Mouse (Mus musculus) MEL (cell line): ENCODE results near the gene Rsph6a. TPM values are rescaled to one million over a fixed set of nuclear protein-coding genes. Genes with fewer than 3 reads are reported as not detected.

ENCODE experiments used
- DNase-seq: peaks from one replicate; pipeline ENCODE4 v3.0.0; 2011; ENCODE audit warnings: low read depth, low spot score
- H3K27ac ChIP-seq: 2 replicates; pipeline ENCODE4 v1.5.1; 2012; ENCODE audit warnings: low read depth, mild to moderate bottlenecking, control low read depth, low read length, moderate library complexity; ENCODE audit not compliant: control insufficient read depth
- H3K27me3 ChIP-seq, 2 experiments: fragments of 150-350 bp in 1 of 2; sonication (generic) in 1 of 2; 2 replicates each; pipeline ENCODE4 v1.6.1; 2012; ENCODE audit warnings: low read length in 2 of 2, mild to moderate bottlenecking in 2 of 2, improper control_type of control experiment in 1 of 2, moderate library complexity in 1 of 2; ENCODE audit not compliant: insufficient read depth in 2 of 2, control insufficient read depth in 1 of 2
- H3K36me3 ChIP-seq, 2 experiments: 2 replicates each; pipeline ENCODE4 v1.6.1; 2012 to 2014; ENCODE audit warnings: low read length in 2 of 2, improper control_type of control experiment in 1 of 2, inconsistent platforms in 1 of 2, mild to moderate bottlenecking in 1 of 2; ENCODE audit not compliant: insufficient read depth in 2 of 2, control insufficient read depth in 1 of 2
- H3K4me1 ChIP-seq, 2 experiments: fragments of 150-350 bp in 1 of 2; sonication (generic) in 1 of 2; 2 replicates each; pipeline ENCODE4 v1.6.1; 2012; ENCODE audit warnings: low read length in 2 of 2, improper control_type of control experiment in 1 of 2, mild to moderate bottlenecking in 1 of 2; ENCODE audit not compliant: insufficient read depth in 2 of 2, control insufficient read depth in 1 of 2
- H3K4me3 ChIP-seq, 2 experiments: fragments of 150-350 bp in 1 of 2; sonication (generic) in 1 of 2; 2 replicates each; pipeline ENCODE4 v1.5.1; 2012; ENCODE audit warnings: low read depth in 2 of 2, low read length in 2 of 2, mild to moderate bottlenecking in 2 of 2, moderate library complexity in 2 of 2, control low read depth in 1 of 2, improper control_type of control experiment in 1 of 2; ENCODE audit not compliant: control insufficient read depth in 1 of 2, insufficient read depth in 1 of 2
- H3K79me2 ChIP-seq: 2 replicates; pipeline ENCODE4 v1.6.1; 2012; ENCODE audit warnings: mild to moderate bottlenecking, low read length, moderate library complexity; ENCODE audit not compliant: control insufficient read depth, poor library complexity, insufficient read depth
- H3K9ac ChIP-seq: 2 replicates; pipeline ENCODE4 v1.6.1; 2012; ENCODE audit warnings: low read depth, mild to moderate bottlenecking, control low read depth, low read length, moderate library complexity; ENCODE audit not compliant: control insufficient read depth, poor library complexity, severe bottlenecking
- H3K9me3 ChIP-seq: fragments of 150-350 bp; sonication (generic); replicated peaks from 2 replicates; pipeline ENCODE4 v1.6.1; 2012; ENCODE audit warnings: mild to moderate bottlenecking, low read length, improper control_type of control experiment, moderate library complexity; ENCODE audit not compliant: insufficient read depth
- CHD2 ChIP-seq: IDR thresholded peaks from 2 replicates; pipeline ENCODE4 v1.6.1; 2011; ENCODE audit warnings: low read length, improper control_type of control experiment
- CTCF ChIP-seq, 3 experiments: IDR thresholded peaks in 2 of 3; conservative IDR thresholded peaks in 1 of 3; 2 replicates each; pipeline ENCODE4 v1.5.1; 2011 to 2012; ENCODE audit warnings: low read length in 3 of 3, low read depth in 2 of 3, mild to moderate bottlenecking in 2 of 3, improper control_type of control experiment in 1 of 3, inconsistent platforms in 1 of 3, mixed read lengths in 1 of 3, moderate library complexity in 1 of 3; ENCODE audit not compliant: control insufficient read depth in 1 of 3, insufficient read depth in 1 of 3, poor library complexity in 1 of 3, severe bottlenecking in 1 of 3
- ELF1 ChIP-seq: IDR thresholded peaks from 2 replicates; pipeline ENCODE4 v1.6.1; 2014; ENCODE audit warnings: low read depth, mild to moderate bottlenecking, inconsistent platforms, low read length, improper control_type of control experiment, moderate library complexity
- EP300 ChIP-seq, 2 experiments: IDR thresholded peaks; 2 replicates each; pipeline ENCODE4 v1.6.1; 2011; ENCODE audit warnings: improper control_type of control experiment in 2 of 2, low read length in 2 of 2, low read depth in 1 of 2, mild to moderate bottlenecking in 1 of 2
- ETS1 ChIP-seq: IDR thresholded peaks from 2 replicates; pipeline ENCODE4 v1.6.1; 2012; ENCODE audit warnings: low read depth, mild to moderate bottlenecking, inconsistent platforms, low read length, improper control_type of control experiment, moderate library complexity
- GABPA ChIP-seq: IDR thresholded peaks from 2 replicates; pipeline ENCODE4 v1.6.1; 2012; ENCODE audit warnings: low read depth, mild to moderate bottlenecking, inconsistent platforms, low read length, improper control_type of control experiment, moderate library complexity
- GATA1 ChIP-seq: IDR thresholded peaks from 2 replicates; pipeline ENCODE4 v1.6.1; 2011; ENCODE audit warnings: low read depth, low read length, improper control_type of control experiment
- HCFC1 ChIP-seq: IDR thresholded peaks from 2 replicates; pipeline ENCODE4 v1.6.1; 2012; ENCODE audit warnings: low read depth, mild to moderate bottlenecking, inconsistent platforms, low read length, improper control_type of control experiment, moderate library complexity
- JUND ChIP-seq: IDR thresholded peaks from 2 replicates; pipeline ENCODE4 v1.6.1; 2011; ENCODE audit warnings: low read depth, mild to moderate bottlenecking, improper control_type of control experiment, low read length
- MAFK ChIP-seq: IDR thresholded peaks from 2 replicates; pipeline ENCODE4 v1.6.1; 2011; ENCODE audit warnings: low read depth, mild to moderate bottlenecking, low read length, improper control_type of control experiment, borderline replicate concordance
- MAZ ChIP-seq: IDR thresholded peaks from 2 replicates; pipeline ENCODE4 v1.6.1; 2012; ENCODE audit warnings: low read depth, mild to moderate bottlenecking, inconsistent platforms, low read length, improper control_type of control experiment
- MYC ChIP-seq: IDR thresholded peaks from 2 replicates; pipeline ENCODE4 v1.6.1; 2011; ENCODE audit warnings: low read depth, mild to moderate bottlenecking, low read length, improper control_type of control experiment, moderate library complexity
- NELFE ChIP-seq: IDR thresholded peaks from 2 replicates; pipeline ENCODE4 v1.6.1; 2011; ENCODE audit warnings: low read depth, low read length, improper control_type of control experiment
- NRF1 ChIP-seq: IDR thresholded peaks from 2 replicates; pipeline ENCODE4 v1.6.1; 2014; ENCODE audit warnings: low read depth, mild to moderate bottlenecking, inconsistent platforms, low read length, improper control_type of control experiment, moderate library complexity; ENCODE audit not compliant: poor library complexity, insufficient read depth, severe bottlenecking
- POLR2A ChIP-seq, 2 experiments: IDR thresholded peaks; 2 replicates each; pipeline ENCODE4 v1.6.1; 2011 to 2012; ENCODE audit warnings: low read length in 2 of 2, mild to moderate bottlenecking in 2 of 2, control low read depth in 1 of 2, improper control_type of control experiment in 1 of 2, low read depth in 1 of 2, moderate library complexity in 1 of 2; ENCODE audit not compliant: control insufficient read depth in 1 of 2, insufficient read depth in 1 of 2, poor library complexity in 1 of 2
- POLR2AphosphoS2 ChIP-seq: IDR thresholded peaks from 2 replicates; pipeline ENCODE4 v1.6.1; 2011; ENCODE audit warnings: low read length, improper control_type of control experiment
- POLR2AphosphoS5 ChIP-seq: IDR thresholded peaks from 2 replicates; pipeline ENCODE4 v1.6.1; 2012; ENCODE audit warnings: low read depth, borderline replicate concordance, mild to moderate bottlenecking, inconsistent platforms, low read length, moderate library complexity, mixed read lengths
- RAD21 ChIP-seq: IDR thresholded peaks from 2 replicates; pipeline ENCODE4 v1.6.1; 2011; ENCODE audit warnings: mild to moderate bottlenecking, low read depth, low read length, improper control_type of control experiment
- SIN3A ChIP-seq: IDR thresholded peaks from 2 replicates; pipeline ENCODE4 v1.6.1; 2012; ENCODE audit warnings: low read length, improper control_type of control experiment, inconsistent platforms
- SMC3 ChIP-seq: IDR thresholded peaks from 2 replicates; pipeline ENCODE4 v1.6.1; 2011; ENCODE audit warnings: low read depth, low read length, improper control_type of control experiment
- TAL1 ChIP-seq: IDR thresholded peaks from 2 replicates; pipeline ENCODE4 v1.6.1; 2012; ENCODE audit warnings: mild to moderate bottlenecking, inconsistent platforms, low read length, moderate library complexity, mixed read lengths
- USF1 ChIP-seq: IDR thresholded peaks from 2 replicates; pipeline ENCODE4 v1.6.1; 2014; ENCODE audit warnings: low read depth, mild to moderate bottlenecking, inconsistent platforms, low read length, improper control_type of control experiment, moderate library complexity
- ZC3H11A ChIP-seq: IDR thresholded peaks from 2 replicates; pipeline ENCODE4 v1.6.1; 2012; ENCODE audit warnings: low read depth, mild to moderate bottlenecking, inconsistent platforms, low read length, improper control_type of control experiment
- ZNF384 ChIP-seq: IDR thresholded peaks from 2 replicates; pipeline ENCODE4 v1.6.1; 2012; ENCODE audit warnings: low read depth, mild to moderate bottlenecking, inconsistent platforms, low read length, improper control_type of control experiment
- polyA plus RNA-seq, 2 experiments: library from polyadenylated mRNA; stranded (reverse) in 1 of 2; unstranded in 1 of 2; fragments of >175 nt in 1 of 2; fragments of >200 nt in 1 of 2; gene quantifications; 2 replicates each; pipeline versions ENCODE4 v1.2.1 to v1.2.4; 2012; ENCODE audit warnings: low replicate concordance in 2 of 2, low read depth in 1 of 2; ENCODE audit not compliant: insufficient read length in 2 of 2, insufficient read depth in 1 of 2, missing spikeins in 1 of 2
- total RNA-seq: library from RNA; depleted of rRNA; stranded (reverse); fragments of 300-350 nt; gene quantifications from 2 replicates; pipeline ENCODE4 v1.2.3, GENCODE M21; 2012; rRNA removed

Gene Rsph6a
- total RNA-seq (0.16 and 0.23 TPM in 2 replicates), polyA plus RNA-seq (under 1 TPM in 1 of 2 experiments, not detected in 1; 0.04 TPM)

DNA sequence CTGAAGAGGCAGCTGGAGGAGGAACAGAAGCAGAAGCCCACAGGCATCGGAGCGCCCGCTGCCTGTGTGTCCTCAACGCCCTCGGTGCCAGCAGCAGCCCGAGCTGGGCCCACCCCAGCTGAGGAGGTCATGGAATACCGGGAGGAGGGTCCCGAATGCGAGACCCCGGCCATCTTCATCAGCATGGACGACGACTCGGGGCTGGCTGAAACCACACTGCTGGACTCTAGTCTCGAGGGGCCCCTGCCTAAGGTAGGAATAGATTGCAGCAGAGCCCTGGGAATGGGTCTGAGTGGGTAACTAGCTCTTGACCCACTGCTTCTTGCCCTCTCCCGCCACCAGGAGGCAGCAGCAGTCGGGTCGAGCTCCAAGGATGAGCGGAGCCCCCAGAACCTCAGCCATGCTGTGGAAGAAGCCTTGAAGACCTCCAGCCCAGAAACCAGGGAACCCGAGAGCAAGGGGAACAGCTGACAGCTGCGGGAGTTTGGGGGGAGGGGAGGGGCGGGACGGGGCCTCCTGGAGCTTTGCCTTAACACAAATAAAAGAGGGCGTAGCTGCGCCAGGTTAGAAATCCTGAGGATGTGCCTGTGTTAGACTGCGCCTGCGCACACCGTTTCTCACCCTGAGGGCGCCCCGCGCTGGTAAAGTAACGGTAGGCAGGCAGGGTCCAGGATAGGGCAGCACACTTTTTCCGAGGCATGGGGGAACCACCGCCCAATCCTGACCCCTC lies at the start of gene Rsph6a:
Rsph6a (plus strand) TSS at position 644 of the 730 bp plus-strand sequence.
- no peak within 1 kb of the TSS for H3K4me3 ChIP-seq
- no peaks in the 10 kb centered on the region for H3K27me3 ChIP-seq
- H3K36me3 ChIP-seq = no peaks in the 10 kb centered on the region; a peak in 1 of 4 replicates
- H3K4me1 ChIP-seq = no peaks in the 10 kb centered on the region
- no peaks in the 10 kb centered on the region for H3K79me2 ChIP-seq
- DNase-seq = peak; percentile 35
- TF ChIP-seq POLR2A (IDR thresholded peaks at IDR 0.05; ENCODE audit: control insufficient read depth in 1 of 2, insufficient read depth in 1 of 2, low read depth in 1 of 2, low read length in 2 of 2, poor library complexity in 1 of 2) = no peak
- TF ChIP-seq MAFK = no peak
- peak; percentile 36 to 70 (median 46); a peak in 5 of 6 replicates for TF ChIP-seq CTCF (IDR thresholded peaks at IDR 0.05 in 2 of 3, conservative IDR thresholded peaks at IDR 0.05 in 1 of 3; ENCODE audit: control insufficient read depth in 1 of 3, insufficient read depth in 1 of 3, low read depth in 2 of 3, low read length in 3 of 3, poor library complexity in 1 of 3, severe bottlenecking in 1 of 3)
- TF ChIP-seq JUND = no peak
- TF ChIP-seq, all 39 proteins: peak for 1
- no peaks in the 10 kb centered on the region for H3K9me3 ChIP-seq
- H3K9ac ChIP-seq = no peak within 1 kb of the TSS
- H3K27ac ChIP-seq = no peak within 1 kb of the TSS

DNA sequence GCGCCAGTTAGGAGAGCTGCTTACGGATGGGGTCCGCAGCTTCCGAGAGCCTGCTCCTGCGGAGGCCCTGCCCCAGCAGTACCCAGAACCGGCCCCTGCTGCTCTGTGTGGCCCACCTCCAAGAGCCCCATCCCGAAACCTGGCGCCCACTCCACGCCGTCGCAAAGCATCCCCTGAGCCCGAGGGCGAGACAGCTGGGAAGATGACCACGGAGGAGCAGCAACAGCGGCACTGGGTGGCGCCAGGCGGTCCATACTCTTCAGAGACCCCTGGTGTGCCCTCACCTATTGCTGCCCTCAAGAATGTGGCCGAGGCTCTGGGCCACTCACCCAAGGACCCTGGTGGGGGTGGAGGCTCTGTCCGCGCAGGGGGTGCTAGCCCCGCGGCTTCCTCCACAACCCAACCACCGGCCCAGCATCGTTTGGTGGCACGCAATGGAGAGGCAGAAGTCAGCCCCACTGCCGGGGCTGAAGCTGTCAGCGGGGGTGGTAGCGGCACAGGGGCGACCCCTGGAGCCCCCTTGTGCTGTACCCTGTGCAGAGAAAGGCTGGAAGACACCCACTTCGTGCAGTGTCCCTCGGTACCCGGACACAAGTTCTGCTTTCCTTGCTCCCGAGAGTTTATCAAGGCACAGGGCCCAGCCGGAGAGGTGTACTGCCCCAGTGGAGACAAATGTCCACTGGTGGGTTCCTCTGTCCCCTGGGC lies 48.9 kb upstream of the Rsph6a start:
- H3K9ac ChIP-seq = peak overlapping the region; percentile 93; the same call in 1 of the 2 replicates

DNA sequence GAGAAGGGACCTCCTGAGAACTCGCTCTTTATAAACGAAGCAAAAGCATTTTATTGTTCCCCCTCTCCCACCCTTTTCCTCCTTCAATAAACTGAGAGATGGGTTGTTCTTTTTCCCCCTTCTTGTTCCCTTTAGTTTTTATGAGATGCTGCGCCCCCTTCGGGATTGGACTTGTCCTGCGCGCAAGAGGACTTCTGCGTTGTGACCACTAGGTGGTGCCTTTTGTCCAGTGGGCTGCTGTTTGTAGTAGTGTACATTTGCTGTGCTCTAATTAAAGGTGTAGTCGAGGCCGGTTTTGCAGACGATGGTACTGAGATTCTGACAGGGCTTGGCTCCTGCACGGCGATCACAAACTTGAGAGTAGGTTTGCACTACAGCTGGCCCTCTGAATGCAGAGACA lies 48.0 kb upstream of the Rsph6a start:
- no peak overlapping the region for H3K9ac ChIP-seq
- peaks cover 5 to 21% of the 10 kb centered on the region in 2 experiments; a peak in 3 of 4 replicates for H3K4me1 ChIP-seq
- peaks cover 0 to 15% of the 10 kb centered on the region in 2 experiments; a peak in 3 of 4 replicates for H3K36me3 ChIP-seq
- H3K27me3 ChIP-seq = no peaks in the 10 kb centered on the region
- no peak overlapping the region for H3K4me3 ChIP-seq
- H3K27ac ChIP-seq = no peak overlapping the region
- DNase-seq = peak; percentile 91
- H3K79me2 ChIP-seq = peaks cover 23% of the 10 kb centered on the region
- no peaks in the 10 kb centered on the region for H3K9me3 ChIP-seq
- TF ChIP-seq CHD2 (no peak), MAZ (0 out of 2 replicates have a peak, but pooled peaks have one; percentile 52), ZC3H11A (peak; percentile 34), ELF1 (no peak), POLR2AphosphoS2 (no peak; the same call in 1 of the 2 replicates), EP300 (IDR thresholded peaks at IDR 0.05; ENCODE audit: low read depth in 1 of 2, low read length in 2 of 2) (no peak), CTCF (IDR thresholded peaks at IDR 0.05 in 2 of 3, conservative IDR thresholded peaks at IDR 0.05 in 1 of 3; ENCODE audit: control insufficient read depth in 1 of 3, insufficient read depth in 1 of 3, low read depth in 2 of 3, low read length in 3 of 3, poor library complexity in 1 of 3, severe bottlenecking in 1 of 3) (peak in 2 of 3 experiments; percentile 96), SMC3 (peak; percentile 77), GATA1 (no peak), RAD21 (peak; percentile 58), NRF1 (peak; percentile 44; the same call in 1 of the 2 replicates), MYC (no peak), ZNF384 (no peak), HCFC1 (peak; percentile 62), SIN3A (peak; percentile 69)

More for the DNA sequence above, 48.9 kb upstream of the Rsph6a start:
- TF ChIP-seq USF1 (no peak), JUND (no peak), POLR2AphosphoS5 (no peak), NRF1 (no peak), ZNF384 (no peak), TAL1 (no peak), ETS1 (no peak), GABPA (no peak), NELFE (no peak), MYC (no peak)
- peaks cover 26% of the 10 kb centered on the region for H3K79me2 ChIP-seq
- no peak overlapping the region for H3K27ac ChIP-seq
- peaks cover 5 to 21% of the 10 kb centered on the region in 2 experiments; a peak in 3 of 4 replicates for H3K4me1 ChIP-seq
- no peaks in the 10 kb centered on the region for H3K27me3 ChIP-seq
- H3K36me3 ChIP-seq = peaks cover 0 to 15% of the 10 kb centered on the region in 2 experiments; a peak in 3 of 4 replicates
- DNase-seq = no peak
- no peaks in the 10 kb centered on the region for H3K9me3 ChIP-seq
- peak overlapping the region in 1 of 2 experiments; percentile 82; a peak in 2 of 4 replicates for H3K4me3 ChIP-seq
